Comparison of ENCODE assay signal across 13 mouse cellular contexts in the genomic region with DNA sequence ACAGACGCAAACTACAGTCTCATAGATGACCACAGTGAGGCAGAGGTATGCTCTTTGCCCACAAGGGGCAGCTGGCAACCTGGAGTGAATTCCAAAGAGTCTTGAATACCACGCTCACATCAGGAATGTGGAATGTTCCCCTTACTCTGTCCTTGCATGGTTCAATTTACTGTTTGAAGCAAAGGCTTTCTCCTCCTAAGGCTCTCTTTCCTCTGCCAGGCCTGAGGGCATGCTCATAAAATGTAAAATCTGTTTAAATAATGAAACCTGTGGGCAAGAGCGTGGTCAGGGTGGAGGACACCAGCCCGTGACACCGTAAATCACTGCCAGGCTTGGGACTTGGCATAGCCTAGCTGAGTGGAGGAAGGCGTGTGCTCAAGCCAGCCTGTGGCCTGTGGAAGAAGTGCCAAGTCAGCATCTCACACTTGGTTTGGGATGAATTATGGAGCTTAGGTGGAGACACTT. TPM values are rescaled to one million over a fixed set of nuclear protein-coding genes. Genes with fewer than 3 reads are reported as not detected.
A peak's percentile ranks its signal among the peaks of the same experiment; 100 is the strongest.
DNase-seq lines count a peak whose midpoint lies in the region; ATAC-seq and TF ChIP-seq lines count a peak whose summit lies in the region.
"Had no signal": no experiment of that assay in that cellular context is flagged by ENCODE, and none has a peak within 500 bp of the region (broad histone marks: within the 10 kb centered on the region; RNA-seq: fewer than 3 reads in every experiment).

No protein-coding gene starts in this region.

- H3K27ac ChIP-seq in embryonic facial prominence, embryonic 14.5 days (replicated peaks; ENCODE audit: low read depth, low read length) = no peak overlapping the region
- no peak overlapping the region for H3K27ac ChIP-seq in embryonic facial prominence, embryonic 10.5 days (replicated peaks)
- H3K27ac ChIP-seq in midbrain, embryonic 10.5 days (replicated peaks) = no peak overlapping the region
- no peak overlapping the region for H3K27ac ChIP-seq in midbrain, embryonic 14.5 days (replicated peaks; ENCODE audit: low read depth, low read length)
- H3K27ac ChIP-seq in kidney, adult 2 months (ENCODE audit: insufficient read depth, low read depth, low read length) = no peak overlapping the region
- H3K27ac ChIP-seq: hindbrain, embryonic 13.5 days; neural tube, embryonic 13.5 days had no signal

- no peaks in the 10 kb centered on the region for H3K27me3 ChIP-seq in embryonic facial prominence, embryonic 14.5 days (replicated peaks; ENCODE audit: control insufficient read depth, insufficient read depth, low read length)
- no peaks in the 10 kb centered on the region for H3K27me3 ChIP-seq in embryonic facial prominence, embryonic 10.5 days (replicated peaks; ENCODE audit: low read depth, poor library complexity, severe bottlenecking)
- H3K27me3 ChIP-seq in midbrain, embryonic 10.5 days (ENCODE audit: low read depth, poor library complexity, severe bottlenecking) = no peaks in the 10 kb centered on the region
- no peaks in the 10 kb centered on the region for H3K27me3 ChIP-seq in midbrain, embryonic 14.5 days (ENCODE audit: control insufficient read depth, insufficient read depth, low read length)
- no peaks in the 10 kb centered on the region for H3K27me3 ChIP-seq in kidney, adult 2 months (replicated peaks; ENCODE audit: control insufficient read depth, insufficient read depth, low read length)
- H3K27me3 ChIP-seq: hindbrain, embryonic 13.5 days; megakaryocyte, embryonic 14.5 days; neural tube, embryonic 13.5 days had no signal

- H3K4me1 ChIP-seq in embryonic facial prominence, embryonic 14.5 days (ENCODE audit: control insufficient read depth, insufficient read depth, low read length) = no peaks in the 10 kb centered on the region
- H3K4me1 ChIP-seq in embryonic facial prominence, embryonic 10.5 days = no peaks in the 10 kb centered on the region
- peaks cover 8% of the 10 kb centered on the region; the same call in 1 of the 2 replicates for H3K4me1 ChIP-seq in midbrain, embryonic 10.5 days
- no peaks in the 10 kb centered on the region for H3K4me1 ChIP-seq in midbrain, embryonic 14.5 days (ENCODE audit: control insufficient read depth, insufficient read depth, low read length)
- 0 out of 2 replicates have a peak, but pooled peaks cover 5% of the 10 kb centered on the region for H3K4me1 ChIP-seq in kidney, adult 2 months (ENCODE audit: control insufficient read depth, insufficient read depth, low read length)
- H3K4me1 ChIP-seq: hindbrain, embryonic 13.5 days; megakaryocyte, embryonic 14.5 days; neural tube, embryonic 13.5 days had no signal

- no peak; the same call in 1 of the 2 replicates for TF ChIP-seq CTCF in kidney, adult 2 months (conservative IDR thresholded peaks at IDR 0.05; ENCODE audit: insufficient read depth, insufficient read length, low read depth, low read length)

- WGBS in embryonic facial prominence, embryonic 14.5 days = 64% methylated on average over 6 of the region's 6 CpGs
- WGBS in embryonic facial prominence, embryonic 10.5 days = 84% methylated on average over 6 of the region's 6 CpGs
- 85% methylated on average over 6 of the region's 6 CpGs for WGBS in midbrain, embryonic 10.5 days
- 89% methylated on average over 6 of the region's 6 CpGs for WGBS in midbrain, embryonic 14.5 days
- WGBS in kidney, adult 2 months = 41% methylated on average over 6 of the region's 6 CpGs

- peak; percentile 61 for DNase-seq in embryonic facial prominence, embryonic 14.5 days (ENCODE audit: low spot score)
- DNase-seq in embryonic facial prominence, embryonic 10.5 days (ENCODE audit: low spot score) = no peak
- peak; percentile 6 for DNase-seq in midbrain, embryonic 10.5 days (ENCODE audit: low spot score)
- no peak for DNase-seq in midbrain, embryonic 14.5 days
- DNase-seq in kidney, adult 2 months = peak; percentile 77
- DNase-seq in skeletal muscle tissue, adult 2 months (ENCODE audit: low read depth, low spot score) = peak; percentile 66
- DNase-seq: forebrain, postnatal 0 days; right cerebral cortex, postnatal 25 days had no signal

- H3K9ac ChIP-seq in embryonic facial prominence, embryonic 14.5 days (ENCODE audit: low read depth, low read length) = no peak overlapping the region
- no peak overlapping the region for H3K9ac ChIP-seq in midbrain, embryonic 14.5 days (replicated peaks; ENCODE audit: low read length)
- H3K9ac ChIP-seq: forebrain, postnatal 0 days; hindbrain, embryonic 13.5 days; neural tube, embryonic 13.5 days had no signal

- no peak; the same call in 1 of the 2 replicates for ATAC-seq in embryonic facial prominence, embryonic 14.5 days (ENCODE audit: low read depth)
- ATAC-seq in midbrain, embryonic 14.5 days (ENCODE audit: low FRiP score, low TSS enrichment) = no peak
- no peak for ATAC-seq in erythroid progenitor cell, adult 5-6 weeks (replicated peaks; ENCODE audit: low FRiP score, poor library complexity, severe bottlenecking)
- no peak for ATAC-seq in activated CD4-positive, CD25-positive, alpha-beta regulatory T cell, adult 4 months
- ATAC-seq: forebrain, postnatal 0 days had no signal

- H3K4me3 ChIP-seq in embryonic facial prominence, embryonic 14.5 days (ENCODE audit: low read depth, low read length) = no peak overlapping the region
- no peak overlapping the region for H3K4me3 ChIP-seq in embryonic facial prominence, embryonic 10.5 days
- H3K4me3 ChIP-seq in midbrain, embryonic 10.5 days = no peak overlapping the region
- H3K4me3 ChIP-seq in midbrain, embryonic 14.5 days (replicated peaks; ENCODE audit: low read depth, low read length) = no peak overlapping the region
- no peak overlapping the region for H3K4me3 ChIP-seq in kidney, adult 2 months (ENCODE audit: insufficient read depth, low read depth, low read length)
- H3K4me3 ChIP-seq: hindbrain, embryonic 13.5 days; megakaryocyte, embryonic 14.5 days; neural tube, embryonic 13.5 days had no signal

- no peaks in the 10 kb centered on the region for H3K36me3 ChIP-seq in embryonic facial prominence, embryonic 14.5 days (ENCODE audit: control insufficient read depth, insufficient read depth, low read length)
- H3K36me3 ChIP-seq in embryonic facial prominence, embryonic 10.5 days (replicated peaks) = no peaks in the 10 kb centered on the region
- no peaks in the 10 kb centered on the region for H3K36me3 ChIP-seq in midbrain, embryonic 10.5 days
- H3K36me3 ChIP-seq in midbrain, embryonic 14.5 days (ENCODE audit: control insufficient read depth, insufficient read depth, low read length) = no peaks in the 10 kb centered on the region
- no peaks in the 10 kb centered on the region for H3K36me3 ChIP-seq in kidney, adult 2 months (ENCODE audit: control insufficient read depth, insufficient read depth, low read length)
- H3K36me3 ChIP-seq: hindbrain, embryonic 13.5 days; neural tube, embryonic 13.5 days had no signal

- no peak overlapping the region for H3K4me2 ChIP-seq in embryonic facial prominence, embryonic 14.5 days (ENCODE audit: low read depth, low read length)
- H3K4me2 ChIP-seq in midbrain, embryonic 14.5 days (ENCODE audit: low read length) = no peak overlapping the region
- H3K4me2 ChIP-seq: hindbrain, embryonic 13.5 days; neural tube, embryonic 13.5 days had no signal

- H3K9me3 ChIP-seq in embryonic facial prominence, embryonic 14.5 days (ENCODE audit: control insufficient read depth, low read length) = no peaks in the 10 kb centered on the region
- H3K9me3 ChIP-seq in embryonic facial prominence, embryonic 10.5 days = no peaks in the 10 kb centered on the region
- H3K9me3 ChIP-seq in midbrain, embryonic 10.5 days (replicated peaks) = no peaks in the 10 kb centered on the region
- H3K9me3 ChIP-seq in midbrain, embryonic 14.5 days (ENCODE audit: control insufficient read depth, low read length) = no peaks in the 10 kb centered on the region
- H3K9me3 ChIP-seq: hindbrain, embryonic 13.5 days; neural tube, embryonic 13.5 days had no signal

- no peak for TF ChIP-seq POLR2A in kidney, adult 2 months (IDR thresholded peaks at IDR 0.05; ENCODE audit: low read depth, low read length)

RNA-seq across cellular contexts. Expression of gene Tenm4, which starts 34.5 kb away (rescaled TPM):
- polyA plus RNA-seq in embryonic facial prominence, embryonic 14.5 days (2014; fragmentation: Nextera tagmentation; extraction: Ambion mirVana) = 31.3 and 33.4 TPM in 2 replicates
- polyA plus RNA-seq in embryonic facial prominence, embryonic 10.5 days (2016; fragmentation: Nextera tagmentation; extraction: Ambion mirVana) = 29.3 and 31.5 TPM in 2 replicates
- 26.5 and 27.4 TPM in 2 replicates for polyA plus RNA-seq in midbrain, embryonic 10.5 days (2016; fragmentation: Nextera tagmentation; extraction: Ambion mirVana)
- polyA plus RNA-seq in midbrain, embryonic 14.5 days (2014; fragmentation: Nextera tagmentation; extraction: Ambion mirVana) = 35.3 and 38.0 TPM in 2 replicates
- 3.3 and 4.5 TPM in 2 replicates for polyA plus RNA-seq in kidney, adult 2 months (2012; rRNA removed)
- 1.7 and 5.8 TPM in 2 replicates for total RNA-seq in erythroid progenitor cell, adult 5-6 weeks (2015; ENCODE audit: low replicate concordance)
- total RNA-seq in erythroid progenitor cell, adult 5-6 weeks (2017; ENCODE audit: low replicate concordance) = 0.23 and 3.5 TPM in 2 replicates
- under 1 TPM in 1 of 2 experiments, not detected in 1; 0.45 TPM for polyA plus RNA-seq in activated CD4-positive, CD25-positive, alpha-beta regulatory T cell, adult 4 months (2017; shearing (Covaris generic))

Comparison
In these comparisons a context has a peak if more than half of its experiments do, and no peak if none do; other contexts are left out.
1. DNase-seq: peak in embryonic facial prominence, embryonic 14.5 days (single experiment), midbrain, embryonic 10.5 days (single experiment), kidney, adult 2 months (single experiment) and skeletal muscle tissue, adult 2 months (single experiment); none in embryonic facial prominence, embryonic 10.5 days (single experiment) and midbrain, embryonic 14.5 days (single experiment).